Mouse (Mus musculus) 416B (cell line): ENCODE measurements around the gene Jmjd8.
A peak's percentile ranks its signal among the peaks of the same experiment; 100 is the strongest.

Experiments
- DNase-seq: peaks from one replicate; pipeline ENCODE4 v3.0.0; 2011; ENCODE audit warnings: low read depth

Gene Jmjd8

GRCm38 (mm10) chr17:25878611-25879180, 50.0 kb downstream of the Jmjd8 start:
- no peak for DNase-seq

GRCm38 (mm10) chr17:25879261-25879660, 50.6 kb downstream of the Jmjd8 start:
- peak; percentile 30 for DNase-seq

DNA sequence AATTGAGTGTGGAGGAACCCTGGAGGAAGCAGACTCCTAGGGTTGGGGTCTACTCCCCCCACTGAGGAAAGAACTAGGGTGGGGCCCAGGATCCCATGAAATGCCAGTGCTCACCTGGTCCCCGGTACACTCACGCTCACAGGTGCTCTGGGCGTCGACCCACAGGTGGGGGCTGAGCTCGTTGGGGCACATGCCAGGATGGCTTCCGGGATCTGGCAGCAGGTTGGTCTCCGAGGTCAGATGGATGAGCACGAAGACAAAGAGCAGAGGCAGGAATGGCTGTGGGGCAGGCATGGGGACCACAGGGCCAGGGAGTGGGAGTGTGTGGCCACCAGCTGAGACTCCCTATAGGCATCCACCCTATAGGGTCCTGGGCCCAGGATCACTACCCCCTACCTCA, 51.1 kb downstream of the Jmjd8 start:
- DNase-seq, result no peak

DNA sequence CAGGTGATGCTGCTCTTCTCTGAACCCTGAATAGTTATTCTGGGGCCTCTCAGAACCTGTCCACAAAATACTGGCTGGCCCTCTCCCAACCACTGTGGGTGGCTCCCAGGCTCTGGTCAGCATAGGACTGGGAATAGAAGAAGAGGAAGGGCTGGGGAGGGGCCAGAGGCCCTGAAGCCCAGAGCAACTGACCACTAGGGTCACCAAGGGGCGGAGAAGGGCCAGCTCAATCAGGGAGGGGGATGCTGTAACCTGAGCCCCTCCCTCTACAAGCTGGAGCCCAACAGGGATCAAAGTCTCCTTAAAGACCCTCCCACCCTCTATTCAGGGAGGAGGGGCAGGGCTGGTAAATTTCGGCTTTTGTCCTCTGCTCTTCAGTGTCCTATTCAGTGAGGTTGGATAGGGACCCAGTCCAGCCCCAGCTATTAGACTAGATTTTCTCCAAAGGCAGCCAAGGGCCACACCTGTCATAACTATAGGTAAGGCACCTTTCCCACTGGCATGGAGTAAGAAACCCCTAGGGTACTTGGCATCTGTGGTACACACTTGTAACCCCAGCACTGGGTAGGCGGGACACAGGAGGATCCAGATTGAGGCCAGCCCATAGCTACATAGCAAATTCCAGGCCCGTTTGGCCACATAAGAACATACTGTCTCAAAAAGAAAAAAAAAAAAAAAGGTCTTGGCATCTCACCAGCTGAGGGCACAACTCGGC, 51.7 kb downstream of the Jmjd8 start, which contains the start of gene Wfikkn1:
Gene Wfikkn1, minus strand, starts transcription at position 663 of the 715 bp plus-strand sequence.
- DNase-seq, result no peak

DNA sequence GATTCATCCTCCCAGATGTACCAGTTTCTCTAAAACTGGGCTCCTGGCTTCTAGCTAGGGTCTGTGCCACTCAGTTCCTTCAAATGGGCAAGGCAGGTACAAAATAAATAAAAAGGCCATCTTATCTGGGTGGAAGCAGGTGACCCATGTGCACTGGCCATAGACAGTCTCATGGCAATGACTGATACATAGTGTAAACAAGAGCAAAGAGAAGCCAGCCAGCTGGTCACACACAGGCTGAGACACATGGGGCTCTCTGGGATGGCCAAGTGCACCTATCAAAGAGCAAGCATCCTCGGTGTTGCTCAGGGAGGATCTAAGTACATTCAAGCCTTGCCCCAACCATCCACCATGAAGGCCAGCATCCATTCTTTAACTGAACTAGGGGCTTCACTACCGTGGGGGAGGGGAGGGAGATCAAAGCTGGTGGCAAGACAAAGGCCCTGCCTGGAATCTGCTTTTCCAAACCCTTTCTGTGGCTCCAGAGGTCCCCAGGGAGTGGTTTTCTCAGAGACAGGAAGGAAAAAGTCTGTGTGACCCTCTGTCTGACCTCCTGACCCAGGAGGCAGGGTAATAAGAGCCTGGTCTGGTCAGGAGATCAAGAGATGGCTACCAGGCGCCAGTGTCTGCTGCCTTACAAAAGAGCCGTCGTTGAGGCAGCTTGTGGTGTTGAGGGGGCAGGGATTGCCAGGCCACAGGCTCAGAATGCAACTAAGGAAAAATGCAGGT, 52.4 kb downstream of the Jmjd8 start:
- DNase-seq, result no peak
